Mouse (Mus musculus) hindbrain, embryonic 10.5 days (tissue): ENCODE measurements around the gene Rrp15. TPM values are rescaled to one million over a fixed set of nuclear protein-coding genes. Genes with fewer than 3 reads are reported as not detected.
"Not testable (repeated sequence)": the region's sequence is repeated elsewhere in the genome, so short reads cannot be mapped to it uniquely, and the experiment has no call there.

Source experiments
- DNase-seq: peaks from one replicate; pipeline ENCODE4 v3.0.0-alpha.2; 2017; ENCODE audit warnings: low spot score
- H3K27ac ChIP-seq: fragments of 300-500 bp; sonication (generic); 2 replicates; pipeline ENCODE4 v1.5.1; 2016; ENCODE audit warnings: mild to moderate bottlenecking, moderate library complexity
- H3K27me3 ChIP-seq: fragments of 300-500 bp; sonication (generic); 2 replicates; pipeline ENCODE4 v1.6.1; 2016; ENCODE audit warnings: mild to moderate bottlenecking; ENCODE audit not compliant: poor library complexity, insufficient read depth, severe bottlenecking
- H3K36me3 ChIP-seq: fragments of 300-500 bp; sonication (generic); 2 replicates; pipeline ENCODE4 v1.6.1; 2016; ENCODE audit warnings: mild to moderate bottlenecking, moderate library complexity
- H3K4me1 ChIP-seq: fragments of 300-500 bp; sonication (generic); replicated peaks from 2 replicates; pipeline ENCODE4 v1.6.1; 2016; ENCODE audit warnings: mild to moderate bottlenecking
- H3K4me3 ChIP-seq: fragments of 300-500 bp; sonication (generic); 2 replicates; pipeline ENCODE4 v1.5.1; 2016; ENCODE audit warnings: mild to moderate bottlenecking, moderate library complexity
- H3K9me3 ChIP-seq: fragments of 300-500 bp; sonication (generic); 2 replicates; pipeline ENCODE4 v1.6.1; 2016; ENCODE audit warnings: mild to moderate bottlenecking, moderate library complexity
- WGBS: fragments of 180-500 bp; shearing (Covaris S2); methylation state at CpG from one replicate; pipeline ENCODE4 v1.1.7; 2016; 5-methylcytosine and 5-hydroxymethylcytosine counted together
- polyA plus RNA-seq: library from polyadenylated mRNA; unstranded; fragments of >200 nt; fragmentation: Nextera tagmentation; extraction: Ambion mirVana; gene quantifications from 2 replicates; pipeline ENCODE4 v1.2.1, GENCODE M21; 2016

The Rrp15 gene
- 63.3 and 77.4 TPM in 2 replicates for polyA plus RNA-seq

GRCm38 (mm10) chr1:186748724-186749653 lies at the start of gene Rrp15:
Gene Rrp15, minus strand, starts transcription at chr1:186749358.
- under 1% methylated on average over 46 of the region's 46 CpGs for WGBS
- Histone ChIP-seq H3K4me3 (peak within 1 kb of the TSS; percentile 81), H3K4me1 (peaks cover 19% of the 10 kb centered on the region), H3K27ac (peak within 1 kb of the TSS; percentile 95), H3K27me3 (no peaks in the 10 kb centered on the region), H3K9me3 (no peaks in the 10 kb centered on the region), H3K36me3 (peaks cover 13% of the 10 kb centered on the region; the same call in 1 of the 2 replicates)
- DNase-seq: peak; percentile 92

DNA sequence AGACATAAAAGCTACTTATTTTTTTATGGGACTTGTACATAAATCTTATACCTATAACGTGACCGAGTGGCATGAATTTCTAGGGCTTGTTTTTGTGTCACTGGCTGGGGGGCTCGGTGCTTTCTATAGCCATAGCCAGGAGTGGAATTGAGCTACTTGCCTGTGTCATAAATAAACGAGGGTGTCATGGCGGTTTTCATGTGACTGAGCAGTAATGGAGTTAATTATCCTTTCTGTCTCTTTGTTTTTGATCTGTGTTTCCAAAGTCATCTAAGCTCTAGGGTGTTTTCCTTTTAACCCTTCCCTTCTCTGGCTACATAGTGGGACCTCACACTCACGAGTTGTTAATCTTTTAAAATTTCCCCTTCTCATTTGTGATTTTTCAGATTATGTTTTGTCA lies 48.8 kb upstream of the Rrp15 start:
- H3K27ac ChIP-seq: no peak overlapping the region
- H3K27me3 ChIP-seq: no peaks in the 10 kb centered on the region
- H3K4me1 ChIP-seq: no peaks in the 10 kb centered on the region
- no peaks in the 10 kb centered on the region for H3K9me3 ChIP-seq
- no peak for DNase-seq
- no peaks in the 10 kb centered on the region for H3K36me3 ChIP-seq
- WGBS: 74% methylated on average over 6 of the region's 6 CpGs
- H3K4me3 ChIP-seq: no peak overlapping the region

- Histone ChIP-seq H3K4me3 (no peak overlapping the region), H3K27me3 (no peaks in the 10 kb centered on the region), H3K4me1 (no peaks in the 10 kb centered on the region), H3K9me3 (no peaks in the 10 kb centered on the region), H3K27ac (no peak overlapping the region), H3K36me3 (no peaks in the 10 kb centered on the region)
- WGBS: 87% methylated on average over 4 of the region's 4 CpGs
- no peak for DNase-seq
These were observed 36.2 kb upstream of the Rrp15 start for GRCm38 (mm10) chr1:186785359-186785758.

DNA sequence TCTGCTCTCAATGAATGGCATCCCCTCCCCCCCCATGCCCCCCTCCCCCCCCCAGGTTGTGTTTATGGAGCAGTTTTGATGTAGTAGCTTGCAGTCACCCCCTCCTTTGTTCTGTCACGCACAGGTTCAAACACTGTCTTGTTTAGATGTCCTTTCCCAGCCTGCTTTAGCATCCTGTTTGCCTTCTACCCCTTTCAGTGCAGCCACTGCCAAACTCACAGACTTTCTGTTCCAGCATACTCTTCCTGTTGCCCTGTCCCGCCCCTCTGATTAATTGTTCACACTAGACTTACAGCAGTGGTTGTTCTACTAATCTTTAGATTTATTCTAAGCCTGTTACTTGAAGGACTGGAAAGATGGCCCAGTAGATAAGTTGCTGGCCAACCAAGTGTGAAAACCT lies 31.7 kb upstream of the Rrp15 start:
- no peaks in the 10 kb centered on the region for H3K4me1 ChIP-seq
- 81% methylated on average over 2 of the region's 2 CpGs for WGBS
- no peak overlapping the region for H3K4me3 ChIP-seq
- H3K27me3 ChIP-seq: no peaks in the 10 kb centered on the region
- no peaks in the 10 kb centered on the region for H3K9me3 ChIP-seq
- DNase-seq: no peak
- no peak overlapping the region for H3K27ac ChIP-seq
- H3K36me3 ChIP-seq: no peaks in the 10 kb centered on the region

- WGBS: 80% methylated on average over 3 of the region's 3 CpGs
These were observed 24.0 kb upstream of the Rrp15 start for GRCm38 (mm10) chr1:186773124-186773523.

DNA sequence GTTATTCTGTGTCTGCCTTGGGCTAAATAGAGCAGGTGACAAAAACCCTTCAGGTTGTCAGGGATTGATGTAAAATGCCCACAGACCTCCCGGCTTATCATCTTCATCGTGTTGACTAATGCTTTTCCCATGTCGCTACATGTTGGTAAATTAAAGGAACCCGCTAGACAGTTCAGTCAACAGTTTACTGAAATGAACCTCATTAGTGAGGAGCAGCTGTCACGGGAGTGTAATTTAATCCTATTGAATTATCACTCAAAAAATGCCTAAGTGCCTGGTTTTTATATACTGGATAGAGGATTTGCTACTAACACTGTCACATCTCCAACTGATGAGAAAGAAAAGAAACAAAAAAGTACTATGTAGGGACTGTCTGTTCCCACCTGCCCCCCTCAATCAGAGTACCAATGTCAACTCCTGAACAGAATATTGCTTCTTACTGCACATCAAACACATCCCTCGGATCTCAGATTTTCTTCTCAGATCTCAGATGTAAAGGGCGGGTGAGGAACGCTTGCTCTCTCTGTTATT lies 23.5 kb upstream of the Rrp15 start:
- DNase-seq: no peak
- Histone ChIP-seq H3K4me1 (no peaks in the 10 kb centered on the region), H3K27ac (no peak overlapping the region), H3K9me3 (no peaks in the 10 kb centered on the region), H3K27me3 (no peaks in the 10 kb centered on the region), H3K4me3 (no peak overlapping the region), H3K36me3 (no peaks in the 10 kb centered on the region)
- WGBS: 88% methylated on average over 8 of the region's 8 CpGs

More at GRCm38 (mm10) chr1:186773124-186773523, 24.0 kb upstream of the Rrp15 start:
- no peaks in the 10 kb centered on the region for H3K9me3 ChIP-seq
- H3K4me1 ChIP-seq: no peaks in the 10 kb centered on the region
- H3K36me3 ChIP-seq: no peaks in the 10 kb centered on the region
- no peak overlapping the region for H3K4me3 ChIP-seq
- H3K27ac ChIP-seq: no peak overlapping the region
- no peaks in the 10 kb centered on the region for H3K27me3 ChIP-seq
- DNase-seq: no peak

- Histone ChIP-seq H3K4me3 (no peak overlapping the region), H3K27me3 (no peaks in the 10 kb centered on the region), H3K4me1 (no peaks in the 10 kb centered on the region), H3K27ac (no peak overlapping the region), H3K36me3 (no peaks in the 10 kb centered on the region), H3K9me3 (no peaks in the 10 kb centered on the region)
- 81% methylated on average over 6 of the region's 6 CpGs for WGBS
- no peak for DNase-seq
These were observed 22.8 kb upstream of the Rrp15 start for GRCm38 (mm10) chr1:186772005-186772404.

DNA sequence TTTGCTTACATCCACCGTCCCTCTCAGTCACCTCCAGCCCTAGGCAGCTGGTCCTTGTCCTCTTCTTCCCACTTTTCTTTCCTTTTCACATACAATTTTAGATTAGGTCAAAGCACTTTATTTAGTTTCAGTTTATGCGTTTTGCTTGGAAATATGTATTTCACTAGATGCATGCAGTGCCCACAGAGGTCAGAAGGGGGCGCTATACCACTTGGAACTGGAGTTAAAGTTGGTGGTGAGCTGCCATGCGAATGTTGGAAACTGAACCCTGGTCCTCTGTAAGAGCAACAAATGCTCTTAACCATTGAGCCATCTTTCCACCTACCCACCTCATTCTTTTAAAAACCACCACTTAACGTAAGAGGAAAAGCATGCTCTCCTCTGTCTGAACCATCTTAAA lies 21.5 kb upstream of the Rrp15 start:
- no peak for DNase-seq
- no peaks in the 10 kb centered on the region for H3K9me3 ChIP-seq
- 70% methylated on average over 5 of the region's 5 CpGs for WGBS
- no peaks in the 10 kb centered on the region for H3K36me3 ChIP-seq
- H3K27me3 ChIP-seq: no peaks in the 10 kb centered on the region
- no peaks in the 10 kb centered on the region for H3K4me1 ChIP-seq
- H3K4me3 ChIP-seq: no peak overlapping the region
- no peak overlapping the region for H3K27ac ChIP-seq

- Histone ChIP-seq H3K4me1 (no peaks in the 10 kb centered on the region), H3K9me3 (no peaks in the 10 kb centered on the region), H3K4me3 (no peak overlapping the region), H3K27ac (no peak overlapping the region), H3K27me3 (no peaks in the 10 kb centered on the region), H3K36me3 (no peaks in the 10 kb centered on the region)
- DNase-seq: no peak
- WGBS: 90% methylated on average over 1 of the region's 1 CpGs
These were observed 19.2 kb upstream of the Rrp15 start for GRCm38 (mm10) chr1:186768392-186768791.

GRCm38 (mm10) chr1:186763451-186763850 lies 14.3 kb upstream of the Rrp15 start:
- H3K27me3 ChIP-seq: not testable (repeated sequence)
- WGBS: 80% methylated on average over 6 of the region's 6 CpGs

GRCm38 (mm10) chr1:186749675-186750283 lies 621 bp upstream of the Rrp15 start:
- H3K27me3 ChIP-seq: no peaks in the 10 kb centered on the region
- H3K27ac ChIP-seq: peak overlapping the region; percentile 95
- H3K4me3 ChIP-seq: peak overlapping the region; percentile 81
- WGBS: 39% methylated on average over 10 of the region's 10 CpGs
- peaks cover 19% of the 10 kb centered on the region for H3K4me1 ChIP-seq
- peaks cover 13% of the 10 kb centered on the region; the same call in 1 of the 2 replicates for H3K36me3 ChIP-seq
- no peaks in the 10 kb centered on the region for H3K9me3 ChIP-seq
- DNase-seq: no peak

More at GRCm38 (mm10) chr1:186763451-186763850, 14.3 kb upstream of the Rrp15 start:
- not testable (repeated sequence) for H3K4me1 ChIP-seq, H3K36me3 ChIP-seq, H3K27ac ChIP-seq, H3K9me3 ChIP-seq, DNase-seq, H3K4me3 ChIP-seq

- H3K36me3 ChIP-seq: peaks cover 50% of the 10 kb centered on the region
These were observed 9.3 kb downstream of the Rrp15 start for GRCm38 (mm10) chr1:186739828-186740227.

GRCm38 (mm10) chr1:186735537-186735936 lies 13.6 kb downstream of the Rrp15 start:
- H3K9me3 ChIP-seq: no peaks in the 10 kb centered on the region
- 95% methylated on average over 5 of the region's 5 CpGs for WGBS
- peaks cover 68% of the 10 kb centered on the region for H3K36me3 ChIP-seq

More at GRCm38 (mm10) chr1:186739828-186740227, 9.3 kb downstream of the Rrp15 start:
- no peaks in the 10 kb centered on the region for H3K9me3 ChIP-seq
- WGBS: 87% methylated on average over 7 of the region's 7 CpGs
- H3K4me3 ChIP-seq: no peak overlapping the region
- peaks cover 7% of the 10 kb centered on the region; the same call in 1 of the 2 replicates for H3K4me1 ChIP-seq
- H3K27ac ChIP-seq: no peak overlapping the region
- H3K27me3 ChIP-seq: no peaks in the 10 kb centered on the region
- no peak for DNase-seq

More at GRCm38 (mm10) chr1:186735537-186735936, 13.6 kb downstream of the Rrp15 start:
- Histone ChIP-seq H3K27ac (no peak overlapping the region), H3K4me1 (no peaks in the 10 kb centered on the region), H3K27me3 (no peaks in the 10 kb centered on the region), H3K4me3 (no peak overlapping the region)
- DNase-seq: no peak
